Mouse (Mus musculus) left cerebral cortex, adult 18-20 months (tissue): ENCODE results near the gene Dpp6. TPM values are rescaled to one million over a fixed set of nuclear protein-coding genes. Genes with fewer than 3 reads are reported as not detected.

Source experiments
- DNase-seq, 2 experiments: peaks; one replicate each; pipeline ENCODE4 v3.0.0; 2021 to 2022; ENCODE audit warnings: low spot score in 2 of 2, mixed read lengths in 1 of 2
- total RNA-seq, 2 experiments: library from RNA; stranded (reverse); gene quantifications; 2 replicates each; pipeline ENCODE4 v1.2.3; 2021

The Dpp6 gene
- total RNA-seq, 2 experiments from 2014 or later = 162 to 164 TPM

- DNase-seq = no peak
Observed at GRCm38 (mm10) chr5:27365946-27366345, 548.9 kb downstream of the Dpp6 start.

- no peak for DNase-seq
Observed at GRCm38 (mm10) chr5:27370814-27371213, 553.8 kb downstream of the Dpp6 start.

- no peak for DNase-seq
Observed at GRCm38 (mm10) chr5:27373931-27374330, 556.9 kb downstream of the Dpp6 start.

- DNase-seq = no peak
Observed at GRCm38 (mm10) chr5:27375841-27376240, 558.8 kb downstream of the Dpp6 start.

- DNase-seq = no peak
Observed at GRCm38 (mm10) chr5:27380656-27381385, 563.8 kb downstream of the Dpp6 start.

GRCm38 (mm10) chr5:27398371-27398770 lies 581.4 kb downstream of the Dpp6 start:
- DNase-seq = no peak

GRCm38 (mm10) chr5:27399111-27399510 lies 582.1 kb downstream of the Dpp6 start:
- no peak for DNase-seq

GRCm38 (mm10) chr5:27402616-27403015 lies 585.6 kb downstream of the Dpp6 start:
- no peak for DNase-seq

- no peak for DNase-seq
Observed at GRCm38 (mm10) chr5:27408854-27409253, 591.9 kb downstream of the Dpp6 start.

GRCm38 (mm10) chr5:27413023-27413422 lies 596.0 kb downstream of the Dpp6 start:
- DNase-seq = no peak

GRCm38 (mm10) chr5:27415518-27415917 lies 598.5 kb downstream of the Dpp6 start:
- DNase-seq = no peak

- no peak for DNase-seq
Observed at GRCm38 (mm10) chr5:27416571-27416970, 599.6 kb downstream of the Dpp6 start.

GRCm38 (mm10) chr5:27417398-27417797 lies 600.4 kb downstream of the Dpp6 start:
- no peak for DNase-seq

- DNase-seq = no peak
Observed at GRCm38 (mm10) chr5:27418856-27419255, 601.9 kb downstream of the Dpp6 start.

- no peak for DNase-seq
Observed at GRCm38 (mm10) chr5:27421090-27421635, 604.2 kb downstream of the Dpp6 start.

GRCm38 (mm10) chr5:27423766-27424165 lies 606.8 kb downstream of the Dpp6 start:
- DNase-seq = no peak

- DNase-seq = no peak
Observed at GRCm38 (mm10) chr5:27424484-27425080, 607.6 kb downstream of the Dpp6 start.

GRCm38 (mm10) chr5:27426200-27426599 lies 609.2 kb downstream of the Dpp6 start:
- no peak for DNase-seq

- DNase-seq = no peak
Observed at GRCm38 (mm10) chr5:27433584-27433983, 616.6 kb downstream of the Dpp6 start.

GRCm38 (mm10) chr5:27453201-27453845 lies 636.3 kb downstream of the Dpp6 start:
- DNase-seq = no peak

GRCm38 (mm10) chr5:27454386-27454785 lies 637.4 kb downstream of the Dpp6 start:
- no peak for DNase-seq

- DNase-seq = peak in 1 of 2 experiments; percentile 34
Observed at GRCm38 (mm10) chr5:27456981-27457380, 640.0 kb downstream of the Dpp6 start.
